Mouse (Mus musculus): Measurements from ENCODE around the gene Bod1l.

GRCm38 (mm10) chr5:41758671-41759639 is 85.2 kb downstream of the Bod1l start:
- TF ChIP-seq POLR2A (IDR thresholded peaks at IDR 0.05; ENCODE audit: control insufficient read depth, low read depth, low read length) (no peak), CTCF (IDR thresholded peaks at IDR 0.05; ENCODE audit: control insufficient read depth, insufficient read depth, insufficient replicate concordance, low read depth, low read length) (no peak)
